Mouse (Mus musculus): ENCODE measurements around the gene Gtf2ird2.

- TF ChIP-seq ZKSCAN1 (IDR thresholded peaks at IDR 0.05; ENCODE audit: low read depth, low read length) (no peak), CHD2 (IDR thresholded peaks at IDR 0.05; ENCODE audit: low read length) (no peak), MAFK (IDR thresholded peaks at IDR 0.05; ENCODE audit: borderline replicate concordance, low read depth, low read length) (no peak)
Observed at GRCm38 (mm10) chr5:134178536-134178935, 5.3 kb upstream of the Gtf2ird2 start.

Measured in MEL (cell line).